Mouse (Mus musculus): ENCODE results near the gene Snx9.

Gene Snx9

GRCm38 (mm10) chr17:5803229-5804012 is 37.7 kb upstream of the Snx9 start:
- no peak for TF ChIP-seq GATA4 (IDR thresholded peaks at IDR 0.05; ENCODE audit: insufficient replicate concordance, low read length)

- no peak for TF ChIP-seq GATA4 (IDR thresholded peaks at IDR 0.05; ENCODE audit: insufficient replicate concordance, low read length)
Measured at GRCm38 (mm10) chr17:5804370-5805150, 36.6 kb upstream of the Snx9 start.

- TF ChIP-seq GATA4 (IDR thresholded peaks at IDR 0.05; ENCODE audit: insufficient replicate concordance, low read length): no peak
Measured at GRCm38 (mm10) chr17:5805151-5805834, 35.8 kb upstream of the Snx9 start.

- no peak for TF ChIP-seq GATA4 (IDR thresholded peaks at IDR 0.05; ENCODE audit: insufficient replicate concordance, low read length)
Measured at GRCm38 (mm10) chr17:5805935-5806334, 35.2 kb upstream of the Snx9 start.

- no peak for TF ChIP-seq GATA4 (IDR thresholded peaks at IDR 0.05; ENCODE audit: insufficient replicate concordance, low read length)
Measured at GRCm38 (mm10) chr17:5806823-5807222, 34.3 kb upstream of the Snx9 start.

- no peak for TF ChIP-seq GATA4 (IDR thresholded peaks at IDR 0.05; ENCODE audit: insufficient replicate concordance, low read length)
Measured at GRCm38 (mm10) chr17:5807847-5808386, 33.2 kb upstream of the Snx9 start.

GRCm38 (mm10) chr17:5813863-5814640 is 27.1 kb upstream of the Snx9 start:
- no peak for TF ChIP-seq GATA4 (IDR thresholded peaks at IDR 0.05; ENCODE audit: insufficient replicate concordance, low read length)

- no peak for TF ChIP-seq GATA4 (IDR thresholded peaks at IDR 0.05; ENCODE audit: insufficient replicate concordance, low read length)
Measured at GRCm38 (mm10) chr17:5814641-5814920, 26.5 kb upstream of the Snx9 start.

- TF ChIP-seq GATA4 (IDR thresholded peaks at IDR 0.05; ENCODE audit: insufficient replicate concordance, low read length): no peak
Measured at GRCm38 (mm10) chr17:5817871-5818270, 23.3 kb upstream of the Snx9 start.

- TF ChIP-seq GATA4 (IDR thresholded peaks at IDR 0.05; ENCODE audit: insufficient replicate concordance, low read length): no peak
Measured at GRCm38 (mm10) chr17:5819105-5819504, 22.0 kb upstream of the Snx9 start.

- TF ChIP-seq GATA4 (IDR thresholded peaks at IDR 0.05; ENCODE audit: insufficient replicate concordance, low read length): no peak
Measured at GRCm38 (mm10) chr17:5819799-5820201, 21.3 kb upstream of the Snx9 start.

GRCm38 (mm10) chr17:5822541-5822940 is 18.6 kb upstream of the Snx9 start:
- TF ChIP-seq GATA4 (IDR thresholded peaks at IDR 0.05; ENCODE audit: insufficient replicate concordance, low read length): no peak; the same call in 1 of the 2 replicates

GRCm38 (mm10) chr17:5823032-5823431 is 18.1 kb upstream of the Snx9 start:
- no peak for TF ChIP-seq GATA4 (IDR thresholded peaks at IDR 0.05; ENCODE audit: insufficient replicate concordance, low read length)

GRCm38 (mm10) chr17:5827836-5828582 is 13.1 kb upstream of the Snx9 start:
- TF ChIP-seq GATA4 (IDR thresholded peaks at IDR 0.05; ENCODE audit: insufficient replicate concordance, low read length): no peak
